Mouse (Mus musculus) ES-E14 (cell line): Measurements from ENCODE around the gene Car11.

Source experiments
- ZC3H11A ChIP-seq: IDR thresholded peaks from 2 replicates; pipeline ENCODE4 v1.6.1; 2012; ENCODE audit warnings: low read depth, mild to moderate bottlenecking, inconsistent platforms, low read length, borderline replicate concordance
- ZNF384 ChIP-seq: IDR thresholded peaks from 2 replicates; pipeline ENCODE4 v1.6.1; 2012; ENCODE audit warnings: low read depth, low read length, inconsistent platforms

GRCm38 (mm10) chr7:45681046-45681736 is 18.5 kb upstream of the Car11 start:
- TF ChIP-seq ZC3H11A, result no peak
- TF ChIP-seq ZNF384, result no peak
